Mouse (Mus musculus) lung, postnatal 10 days (tissue): ENCODE measurements at regions not wholly inside any gene's neighbourhood (a gene's known extent, or its start where the extent isn't known, plus 50 kb on each side); places are given as distances from the start of the nearest gene placed in this dataset.

ENCODE experiments used
- DNase-seq: peaks from one replicate; pipeline ENCODE4 v3.0.0; 2021

DNA sequence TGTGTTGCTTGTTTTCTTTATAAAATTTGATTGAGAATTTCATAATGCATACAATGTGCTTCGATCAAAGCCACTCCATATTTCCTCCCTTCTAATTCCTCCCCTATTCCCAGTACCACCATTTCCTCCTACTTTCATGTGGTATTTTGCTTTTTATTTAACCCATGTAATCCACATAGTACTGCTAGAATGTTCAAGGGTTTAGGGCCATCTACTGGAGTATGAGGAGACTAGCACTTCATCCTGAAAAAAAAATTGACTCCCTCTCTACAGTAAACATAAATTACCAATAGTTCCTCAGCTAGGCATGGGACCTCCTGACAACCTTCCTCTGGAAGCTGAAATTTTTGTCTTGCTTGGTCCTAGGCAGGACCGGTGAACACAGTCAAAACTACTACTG lies 163.0 kb downstream of the Gpr165 start:
- no peak for DNase-seq

DNA sequence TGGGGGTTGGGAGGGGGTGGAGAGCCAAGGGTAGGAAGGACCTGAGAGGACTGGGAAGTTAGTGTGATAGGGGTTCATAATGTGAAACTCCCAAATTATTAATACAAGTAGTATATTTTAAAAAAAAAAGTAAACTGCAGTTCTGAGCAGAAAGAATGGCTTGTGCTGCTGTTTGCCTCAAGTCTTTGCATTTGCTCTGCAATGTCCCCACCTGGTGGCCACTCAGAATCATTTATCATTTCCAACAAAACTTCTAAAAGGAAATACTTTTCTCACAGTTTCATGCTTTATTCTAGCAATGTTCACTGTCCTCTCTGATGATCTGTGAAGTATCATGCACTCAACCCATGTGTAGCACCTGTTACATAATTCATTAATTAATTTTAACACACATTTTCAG lies 165.5 kb downstream of the Gpr165 start:
- DNase-seq = peak; percentile 7

GRCm38 (mm10) chrX:96879154-96879553 lies 165.9 kb downstream of the Gpr165 start:
- no peak for DNase-seq

DNA sequence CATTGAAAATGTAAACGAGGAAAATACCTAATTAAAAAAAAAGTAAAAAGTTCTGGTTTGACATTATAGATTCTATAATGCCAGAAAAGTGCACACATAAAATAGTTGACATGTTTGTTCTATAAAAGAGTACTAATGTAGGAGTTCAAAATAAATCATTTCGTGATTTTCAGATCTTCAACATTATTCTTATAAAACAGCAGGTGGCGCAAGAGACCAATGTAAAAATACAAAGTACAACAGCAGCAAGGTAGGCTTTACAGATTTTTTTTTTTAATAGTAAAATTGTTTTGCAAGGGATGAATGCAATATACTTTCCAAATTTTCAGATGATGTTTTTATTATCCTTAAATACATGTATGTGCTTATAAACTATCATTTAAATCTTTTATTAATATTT lies 171.8 kb upstream of the Pgr15l start:
- no peak for DNase-seq
